In the genomic region with DNA sequence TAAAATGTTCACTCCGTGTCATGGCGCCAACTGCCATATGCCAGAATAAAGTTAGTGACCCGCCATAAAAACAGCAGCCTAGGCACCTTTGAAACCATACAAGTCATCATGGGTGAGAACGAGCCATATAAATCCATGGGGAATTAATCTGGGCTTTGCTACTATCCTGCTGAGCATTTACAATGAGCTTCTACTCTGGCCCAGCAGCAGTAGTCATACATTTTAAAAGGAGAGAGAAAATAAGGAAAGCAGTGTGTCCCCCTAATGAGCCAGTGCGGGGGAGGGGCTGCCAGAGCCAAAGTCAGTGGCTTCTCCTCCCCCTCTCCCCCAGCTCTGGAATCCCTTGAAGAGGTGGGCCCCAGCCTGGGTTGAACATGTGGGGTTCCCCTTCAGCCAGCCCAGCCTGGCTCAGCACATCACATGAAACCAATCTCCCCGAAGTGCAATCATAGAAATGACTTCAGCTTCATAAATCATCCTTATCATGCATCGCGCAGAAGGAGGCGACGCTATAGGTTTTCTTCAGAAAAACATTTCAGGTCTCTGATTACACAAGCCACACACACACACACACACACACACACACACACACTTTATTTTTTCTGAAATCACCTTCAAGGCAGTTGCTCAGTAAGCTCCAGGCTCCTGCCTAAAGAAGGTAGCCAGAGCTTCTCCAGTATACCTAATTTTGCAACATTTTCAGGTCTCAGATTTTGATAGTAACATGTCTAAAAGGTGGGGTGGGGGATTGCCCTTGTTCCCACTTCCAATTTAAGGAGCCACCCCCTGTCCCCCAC, we compare ENCODE assay signal across 10 mouse cellular contexts.
DNase-seq lines count a peak whose midpoint lies in the region; ATAC-seq lines count a peak whose summit lies in the region.
"Had no signal": no experiment of that assay in that cellular context is flagged by ENCODE, and none has a peak within 500 bp of the region (broad histone marks: within the 10 kb centered on the region; RNA-seq: fewer than 3 reads in every experiment).

No protein-coding gene starts in this region.

- H3K36me3 ChIP-seq in forebrain, embryonic 11.5 days (ENCODE audit: control insufficient read depth, insufficient read depth, low read length): no peaks in the 10 kb centered on the region
- H3K36me3 ChIP-seq in forebrain, embryonic 15.5 days: no peaks in the 10 kb centered on the region
- no peaks in the 10 kb centered on the region for H3K36me3 ChIP-seq in midbrain, embryonic 16.5 days (ENCODE audit: control insufficient read depth, insufficient read depth, low read length)

- H3K9me3 ChIP-seq in forebrain, embryonic 11.5 days (ENCODE audit: control insufficient read depth, low read length): no peaks in the 10 kb centered on the region
- H3K9me3 ChIP-seq in forebrain, embryonic 15.5 days: no peaks in the 10 kb centered on the region
- no peaks in the 10 kb centered on the region for H3K9me3 ChIP-seq in midbrain, embryonic 16.5 days (replicated peaks; ENCODE audit: control insufficient read depth, low read length, poor library complexity, severe bottlenecking)

- 18% methylated on average over 10 of the region's 10 CpGs for WGBS in forebrain, embryonic 11.5 days
- 10% methylated on average over 10 of the region's 10 CpGs for WGBS in forebrain, embryonic 15.5 days
- 16% methylated on average over 10 of the region's 10 CpGs for WGBS in midbrain, embryonic 16.5 days

- H3K4me2 ChIP-seq in forebrain, embryonic 11.5 days (ENCODE audit: low read depth, low read length, severe bottlenecking): peak overlapping the region; percentile 18; the same call in 1 of the 2 replicates
- H3K4me2 ChIP-seq in forebrain, embryonic 15.5 days (replicated peaks): no peak overlapping the region
- no peak overlapping the region for H3K4me2 ChIP-seq in midbrain, embryonic 16.5 days (ENCODE audit: low read length)

- no peaks in the 10 kb centered on the region for H3K27me3 ChIP-seq in forebrain, embryonic 11.5 days (ENCODE audit: control insufficient read depth, insufficient read depth, low read length)
- no peaks in the 10 kb centered on the region for H3K27me3 ChIP-seq in forebrain, embryonic 15.5 days
- no peaks in the 10 kb centered on the region for H3K27me3 ChIP-seq in midbrain, embryonic 16.5 days (ENCODE audit: control insufficient read depth, insufficient read depth, low read depth, low read length)

- H3K27ac ChIP-seq in forebrain, embryonic 11.5 days (ENCODE audit: low read depth, low read length): no peak overlapping the region
- H3K27ac ChIP-seq in forebrain, embryonic 15.5 days (replicated peaks): no peak overlapping the region
- no peak overlapping the region for H3K27ac ChIP-seq in midbrain, embryonic 16.5 days (ENCODE audit: low read length)

- H3K9ac ChIP-seq in forebrain, embryonic 11.5 days (ENCODE audit: low read length): no peak overlapping the region
- H3K9ac ChIP-seq in forebrain, embryonic 15.5 days (replicated peaks): no peak overlapping the region
- H3K9ac ChIP-seq in midbrain, embryonic 16.5 days (ENCODE audit: low read depth, low read length): peak overlapping the region; percentile 30; the same call in 1 of the 2 replicates

- H3K4me3 ChIP-seq in forebrain, embryonic 11.5 days (ENCODE audit: low read depth, low read length): no peak overlapping the region
- H3K4me3 ChIP-seq in forebrain, embryonic 15.5 days: no peak overlapping the region
- H3K4me3 ChIP-seq in midbrain, embryonic 16.5 days (ENCODE audit: low read depth, low read length): no peak overlapping the region

- peaks cover 4% of the 10 kb centered on the region; the same call in 1 of the 2 replicates for H3K4me1 ChIP-seq in forebrain, embryonic 11.5 days (replicated peaks; ENCODE audit: control insufficient read depth, insufficient read depth, low read length)
- H3K4me1 ChIP-seq in forebrain, embryonic 15.5 days: no peaks in the 10 kb centered on the region; the same call in 1 of the 2 replicates
- H3K4me1 ChIP-seq in midbrain, embryonic 16.5 days (ENCODE audit: control insufficient read depth, insufficient read depth, low read length): peaks cover 4% of the 10 kb centered on the region; the same call in 1 of the 2 replicates

- DNase-seq in forebrain, embryonic 11.5 days (ENCODE audit: low spot score): peak; percentile 64
- peak; percentile 33 for DNase-seq in embryo, embryonic 9.5 days (ENCODE audit: extremely low spot score)
- peak; percentile 57 for DNase-seq in hindlimb bud, embryonic 11.5 days (ENCODE audit: extremely low spot score, low read depth, low spot score)
- DNase-seq in B cell, adult 2 months: no peak
- no peak for DNase-seq in adrenal gland, adult 18-20 months (ENCODE audit: low spot score in 2 of 2)
- DNase-seq in layer of hippocampus, postnatal 14 days (ENCODE audit: low spot score in 2 of 2): no peak
- DNase-seq: heart, postnatal 36 days; lung, postnatal 36 days had no signal

- ATAC-seq in forebrain, embryonic 11.5 days (replicated peaks; ENCODE audit: low FRiP score): peak; percentile 83
- ATAC-seq in forebrain, embryonic 15.5 days (replicated peaks): no peak; the same call in 1 of the 2 replicates
- peak; percentile 56; the same call in 1 of the 2 replicates for ATAC-seq in midbrain, embryonic 16.5 days

Comparison
In these comparisons a context has a peak if more than half of its experiments do, and no peak if none do; other contexts are left out.
1. DNase-seq: peak in forebrain, embryonic 11.5 days (single experiment), embryo, embryonic 9.5 days (single experiment) and hindlimb bud, embryonic 11.5 days (single experiment); none in B cell, adult 2 months (0 of 2), adrenal gland, adult 18-20 months (0 of 2) and layer of hippocampus, postnatal 14 days (0 of 2).